Mouse (Mus musculus) testis, postnatal 14 days (tissue): ENCODE results near the gene Alyref.
"Not testable (repeated sequence)": the region's sequence is repeated elsewhere in the genome, so short reads cannot be mapped to it uniquely, and the experiment has no call there.

Experiments used
- DNase-seq: peaks from one replicate; pipeline ENCODE4 v3.0.0; 2021; ENCODE audit warnings: low spot score

Gene Alyref

GRCm38 (mm10) chr11:120598990-120599549 is 905 bp upstream of the Alyref start:
- no peak for DNase-seq

DNA sequence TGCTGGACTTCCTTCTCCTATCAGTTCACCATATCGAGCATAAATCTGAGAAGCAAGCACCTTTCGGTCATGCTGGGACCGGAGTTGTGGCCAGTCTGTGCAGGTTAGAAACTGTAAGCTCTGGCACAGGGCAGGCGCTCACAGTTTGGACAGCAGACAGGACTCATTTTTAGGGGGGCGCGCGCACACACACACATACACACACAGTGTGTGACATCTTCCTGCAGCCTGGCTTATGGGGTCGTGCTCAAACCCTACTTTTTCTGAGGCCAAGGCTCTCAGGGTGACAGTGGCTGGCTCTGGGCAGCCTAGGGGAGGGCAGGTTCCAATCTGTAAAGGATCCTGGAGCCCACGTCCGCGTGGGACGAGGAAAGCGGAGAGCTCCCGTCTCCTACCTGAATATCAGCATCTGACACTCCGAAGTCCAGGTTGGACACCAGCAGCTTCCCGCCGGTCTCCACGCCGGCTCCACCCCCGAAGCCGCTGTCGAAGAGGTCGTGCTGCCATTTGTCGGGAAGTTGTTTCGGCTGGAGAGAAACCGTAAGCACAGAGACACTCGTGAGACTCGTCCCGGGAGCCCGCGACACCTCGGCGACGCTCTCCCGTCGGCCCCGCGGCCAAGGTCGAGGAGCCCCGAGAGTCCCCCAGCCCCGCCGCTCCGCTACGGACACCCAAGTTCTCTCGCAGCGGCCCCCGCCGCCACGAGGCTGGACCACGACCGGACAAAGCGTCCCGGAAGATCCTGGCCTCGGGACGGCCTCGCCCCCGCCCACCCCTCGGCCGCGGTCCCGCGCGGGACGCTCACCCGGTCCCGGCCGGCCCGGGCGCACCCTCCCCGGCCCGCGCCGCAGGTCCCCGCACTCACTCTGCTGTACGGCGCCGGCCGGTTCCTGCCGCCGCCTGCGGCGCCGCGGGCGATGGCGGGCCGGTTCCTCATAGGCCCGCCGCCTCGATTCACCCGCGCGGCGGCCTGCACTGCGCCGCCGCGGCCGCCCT is 627 bp downstream of the Alyref start:
- DNase-seq, result peak; percentile 61

DNA sequence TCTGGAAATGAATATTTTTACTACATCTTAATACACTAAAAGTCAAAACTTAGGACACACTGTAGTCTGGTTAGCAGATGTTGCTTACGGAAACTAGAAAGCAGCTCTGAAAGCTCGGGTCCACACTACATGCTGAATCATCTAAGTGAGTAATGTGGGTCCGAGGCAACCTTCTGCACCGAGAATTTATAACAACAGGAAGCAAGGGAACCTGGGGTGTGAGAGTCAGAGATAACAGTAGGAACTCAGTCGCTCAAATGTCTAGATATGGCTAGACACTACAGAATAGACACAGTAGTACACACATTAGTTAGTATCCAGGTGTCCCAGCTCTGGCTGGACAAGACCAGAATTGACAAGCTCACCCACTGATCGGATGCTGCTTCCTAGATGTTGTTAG is 9.6 kb downstream of the Alyref start:
- DNase-seq, result no peak

- DNase-seq, result no peak
Measured at GRCm38 (mm10) chr11:120583937-120584336, 14.2 kb downstream of the Alyref start.

DNA sequence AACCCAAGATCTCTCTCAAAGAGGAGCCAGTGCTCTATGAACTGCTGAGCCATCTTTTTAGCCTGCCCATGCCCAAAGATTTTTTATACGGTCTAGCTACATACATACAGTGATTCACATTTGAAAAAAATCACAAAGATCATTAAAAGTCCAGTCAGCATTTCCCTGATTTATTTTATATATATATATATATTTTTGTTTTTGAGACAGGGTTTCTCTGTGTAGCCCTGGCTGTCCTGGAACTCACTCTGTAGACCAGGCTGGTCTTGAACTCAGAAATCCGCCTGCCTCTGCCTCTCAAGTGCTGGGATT is 15.2 kb downstream of the Alyref start:
- not testable (repeated sequence) for DNase-seq

DNA sequence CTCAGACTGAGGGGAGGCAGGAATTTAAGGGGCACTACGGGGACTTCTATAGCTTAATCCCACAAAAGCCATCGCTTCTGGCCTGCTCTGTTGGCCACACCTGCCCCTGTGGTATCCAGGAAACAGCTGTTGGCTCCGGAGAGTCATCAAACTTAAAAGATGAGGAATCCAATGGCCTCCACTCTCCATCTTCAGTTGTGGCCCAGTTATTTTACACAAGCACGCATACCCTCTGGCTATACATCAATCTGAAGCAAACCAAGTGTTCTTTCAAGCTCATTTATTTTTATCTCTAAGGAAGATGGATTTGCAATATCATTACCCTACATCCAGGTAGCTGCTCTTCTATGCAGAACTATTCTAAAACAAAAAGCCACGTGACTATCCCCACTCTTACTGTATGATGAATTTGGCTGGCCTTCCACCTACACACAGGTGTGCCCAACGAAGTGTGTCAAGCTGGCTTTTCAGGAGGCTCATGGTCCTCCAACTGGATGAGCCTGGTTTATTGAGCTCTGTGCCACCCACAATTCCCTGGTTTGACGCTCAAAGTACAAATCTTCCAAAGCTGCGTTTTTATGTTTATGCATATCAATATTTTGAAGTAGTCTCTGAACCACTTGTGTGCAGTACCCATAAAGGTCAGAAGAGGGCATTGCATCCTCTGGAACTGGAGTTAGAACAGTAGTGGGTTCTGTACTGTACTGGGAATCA is 15.7 kb downstream of the Alyref start:
- DNase-seq, result no peak

- DNase-seq, result peak; percentile 90
Measured at GRCm38 (mm10) chr11:120581490-120582267, 16.5 kb downstream of the Alyref start, which contains the start of gene Arhgdia. TSS of gene Arhgdia (minus strand) at chr11:120581624.

- DNase-seq, result peak; percentile 35
Measured at GRCm38 (mm10) chr11:120580871-120581331, 17.3 kb downstream of the Alyref start.

- no peak for DNase-seq
Measured at GRCm38 (mm10) chr11:120580190-120580589, 18.0 kb downstream of the Alyref start.

GRCm38 (mm10) chr11:120579316-120580107 is 18.7 kb downstream of the Alyref start:
- DNase-seq, result peak; percentile 50

GRCm38 (mm10) chr11:120578694-120579243 is 19.4 kb downstream of the Alyref start:
- DNase-seq, result no peak

- DNase-seq, result no peak
Measured at GRCm38 (mm10) chr11:120578024-120578693, 20.0 kb downstream of the Alyref start.

DNA sequence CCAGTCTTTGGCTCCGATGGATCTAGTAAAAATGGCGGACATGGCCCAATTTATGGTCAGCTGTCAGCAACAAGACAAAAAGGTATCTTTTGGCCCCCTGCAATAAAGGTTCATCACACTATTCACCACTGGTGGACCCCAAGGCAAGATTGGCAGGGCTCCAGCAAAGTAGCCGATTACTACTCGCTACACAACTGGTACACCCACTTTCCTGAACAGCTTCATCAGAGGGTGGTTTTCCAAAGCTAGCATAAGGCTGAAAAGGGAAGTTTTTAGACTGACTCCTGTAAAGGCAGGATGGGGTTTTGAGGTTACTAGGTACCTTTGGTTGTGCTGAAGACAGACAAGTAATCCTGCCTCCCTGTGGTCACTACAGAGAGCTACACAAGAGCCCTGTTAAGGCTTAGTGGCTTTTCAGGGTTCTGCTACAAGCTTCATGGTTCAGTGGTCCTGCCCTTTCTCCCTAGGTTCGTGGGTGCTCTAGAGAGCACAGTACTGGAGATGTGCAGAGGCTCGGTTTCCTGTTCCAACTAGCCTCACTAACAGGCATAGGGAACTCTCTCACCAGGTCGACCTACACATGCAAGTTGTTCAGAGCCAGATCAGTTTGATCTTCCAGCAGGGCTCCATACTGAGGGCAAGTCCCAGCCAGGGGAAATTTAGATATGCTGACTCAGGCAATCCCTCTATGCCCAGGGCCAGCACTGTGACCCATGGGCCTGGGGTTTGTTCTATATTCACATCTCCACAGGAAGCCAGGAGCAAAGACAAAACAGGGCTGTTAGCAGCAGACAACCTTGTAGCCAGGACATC is 20.7 kb downstream of the Alyref start:
- no peak for DNase-seq

DNA sequence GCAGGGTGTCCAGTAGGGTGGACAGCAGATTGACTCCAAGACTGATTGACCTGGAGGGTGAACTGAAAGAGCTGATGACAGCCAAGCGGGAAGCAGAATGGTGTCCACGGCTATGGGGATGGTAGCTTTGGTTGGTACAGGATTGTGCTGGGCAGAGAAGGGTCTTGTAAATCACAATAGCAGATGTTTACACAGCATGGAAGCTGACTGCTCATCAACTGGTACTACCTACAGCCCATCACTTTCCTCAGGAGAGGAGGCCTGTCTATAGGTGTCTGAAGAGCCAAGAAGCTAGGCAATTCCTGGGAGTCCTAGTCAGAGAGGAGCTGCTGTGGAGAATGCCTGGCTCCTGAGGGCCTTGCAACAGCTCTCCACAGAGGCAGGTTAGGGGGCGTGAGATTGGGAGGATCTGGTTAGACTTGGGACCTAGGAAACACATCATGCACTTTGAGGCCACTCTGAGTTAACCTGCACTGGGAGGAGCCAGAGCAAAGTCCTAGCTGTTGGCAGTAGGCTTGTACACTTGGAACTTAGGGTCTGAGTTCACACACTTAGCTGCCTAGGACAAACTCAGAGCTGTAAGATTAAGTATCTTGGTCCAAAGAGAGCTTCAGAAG is 21.7 kb downstream of the Alyref start:
- DNase-seq, result no peak

- no peak for DNase-seq
Measured at GRCm38 (mm10) chr11:120575940-120576339, 22.2 kb downstream of the Alyref start.

DNA sequence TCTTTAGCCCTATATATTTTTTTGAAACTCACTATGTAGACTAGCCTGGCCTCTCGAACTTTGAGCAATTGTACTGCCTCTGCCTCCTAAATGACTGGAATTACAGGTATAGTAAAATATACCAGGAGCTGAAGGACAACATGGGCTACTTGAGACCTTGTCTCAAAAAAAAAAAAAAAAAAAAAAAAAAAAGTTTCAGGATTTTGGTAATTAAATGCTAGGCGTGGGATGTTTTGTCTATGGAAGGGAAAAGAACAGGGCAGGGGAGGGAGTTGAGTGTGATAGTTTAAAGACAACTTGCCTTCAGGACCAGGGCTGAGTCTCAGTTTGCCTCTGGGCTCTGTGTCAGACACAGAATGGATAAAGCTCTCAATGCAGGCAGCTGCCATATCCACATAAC is 23.1 kb downstream of the Alyref start:
- DNase-seq, result no peak

DNA sequence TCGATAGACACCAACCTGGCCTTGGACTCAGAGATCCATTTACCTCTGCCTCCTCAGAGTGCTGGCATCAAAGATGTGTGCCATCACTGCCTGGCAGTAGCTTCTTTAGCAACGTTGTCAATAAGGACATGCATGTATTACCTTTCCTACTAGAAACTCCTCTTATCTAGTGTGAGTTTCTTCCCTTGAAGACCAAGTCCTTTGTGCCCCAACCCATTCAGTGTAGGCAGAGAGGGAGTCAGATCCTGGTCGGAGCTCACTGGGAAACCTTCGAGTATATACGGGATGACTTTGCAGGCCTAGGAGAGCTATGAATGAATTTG is 23.9 kb downstream of the Alyref start:
- DNase-seq, result no peak

GRCm38 (mm10) chr11:120573585-120574277 is 24.4 kb downstream of the Alyref start:
- DNase-seq, result no peak
